Mouse (Mus musculus): ENCODE measurements around the gene Slc16a4.

GRCm38 (mm10) chr3:107266814-107267345 lies 24.1 kb upstream of the Slc16a4 start:
- TF ChIP-seq CTCF (IDR thresholded peaks at IDR 0.05 in 2 of 3, conservative IDR thresholded peaks at IDR 0.05 in 1 of 3; ENCODE audit: control insufficient read depth in 1 of 3, insufficient read depth in 1 of 3, low read depth in 2 of 3, low read length in 3 of 3, poor library complexity in 1 of 3, severe bottlenecking in 1 of 3): no peak
- no peak for TF ChIP-seq POLR2A (IDR thresholded peaks at IDR 0.05; ENCODE audit: control insufficient read depth in 1 of 2, insufficient read depth in 1 of 2, low read depth in 1 of 2, low read length in 2 of 2, poor library complexity in 1 of 2)
- TF ChIP-seq POLR2AphosphoS2 (IDR thresholded peaks at IDR 0.05; ENCODE audit: low read length): no peak
- TF ChIP-seq JUND (IDR thresholded peaks at IDR 0.05; ENCODE audit: low read depth, low read length): no peak
- TF ChIP-seq TCF12 (IDR thresholded peaks at IDR 0.05; ENCODE audit: low read depth, low read length): no peak
- TF ChIP-seq ELF1 (IDR thresholded peaks at IDR 0.05; ENCODE audit: low read depth, low read length): no peak
- TF ChIP-seq USF1 (IDR thresholded peaks at IDR 0.05; ENCODE audit: low read depth, low read length): no peak
- no peak for TF ChIP-seq MAZ (IDR thresholded peaks at IDR 0.05; ENCODE audit: low read depth, low read length)
- no peak for TF ChIP-seq TAL1 (IDR thresholded peaks at IDR 0.05; ENCODE audit: low read length)
- no peak for TF ChIP-seq MAX (IDR thresholded peaks at IDR 0.05; ENCODE audit: low read length)

Measured in MEL (cell line).